Mouse (Mus musculus) frontal cortex, postnatal 10 days (tissue): Measurements from ENCODE around the gene Tmprss12.
"Not testable (repeated sequence)": the region's sequence is repeated elsewhere in the genome, so short reads cannot be mapped to it uniquely, and the experiment has no call there.

Experiments
- DNase-seq, 2 experiments: peaks; one replicate each; pipeline ENCODE4 v3.0.0; 2022; ENCODE audit warnings: low spot score in 2 of 2, mixed read lengths in 1 of 2

Tmprss12 gene

GRCm38 (mm10) chr15:100273791-100274308 is 6.8 kb upstream of the Tmprss12 start:
- DNase-seq, result not testable (repeated sequence)

DNA sequence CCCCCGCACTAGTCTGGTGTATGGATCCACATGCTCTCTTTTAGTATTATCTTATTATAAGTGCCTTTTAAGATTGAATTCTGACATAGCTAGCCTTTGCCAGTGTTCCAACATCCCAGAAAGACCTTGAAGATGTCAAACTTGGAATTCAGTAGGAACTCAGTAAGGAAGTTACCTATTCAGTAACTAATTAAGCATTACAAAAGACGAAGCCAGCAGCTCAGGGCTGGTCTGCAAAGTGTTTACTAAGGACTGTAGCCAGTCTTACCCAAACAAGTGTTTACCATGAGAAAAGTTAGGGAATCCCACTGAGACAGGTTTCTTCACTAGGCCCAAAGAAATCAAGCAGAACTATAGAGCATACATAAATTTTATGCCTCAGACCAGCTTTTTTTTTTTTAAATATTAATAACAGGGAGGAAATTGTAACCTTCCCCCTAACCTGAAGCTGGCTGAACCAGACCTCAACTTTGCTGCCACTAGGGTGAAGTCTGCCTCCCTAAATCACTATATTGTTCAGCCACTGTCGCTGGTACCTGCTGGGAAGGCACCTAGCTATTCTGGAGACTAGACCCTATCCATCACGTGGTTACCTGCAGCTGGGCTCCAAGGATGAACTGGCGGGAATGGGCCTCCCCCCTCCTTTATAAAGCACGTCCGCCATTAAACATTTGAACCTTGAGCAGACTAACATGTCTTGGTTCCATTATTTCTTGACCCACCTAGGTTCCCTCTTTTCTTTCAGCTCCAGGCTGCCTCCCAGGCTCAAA is 5.7 kb upstream of the Tmprss12 start:
- DNase-seq, result no peak

- DNase-seq, result no peak
Measured at GRCm38 (mm10) chr15:100276403-100276802, 4.2 kb upstream of the Tmprss12 start.

GRCm38 (mm10) chr15:100277586-100277985 is 3.1 kb upstream of the Tmprss12 start:
- DNase-seq, result no peak

GRCm38 (mm10) chr15:100288980-100289379 is 8.3 kb downstream of the Tmprss12 start:
- DNase-seq, result no peak

DNA sequence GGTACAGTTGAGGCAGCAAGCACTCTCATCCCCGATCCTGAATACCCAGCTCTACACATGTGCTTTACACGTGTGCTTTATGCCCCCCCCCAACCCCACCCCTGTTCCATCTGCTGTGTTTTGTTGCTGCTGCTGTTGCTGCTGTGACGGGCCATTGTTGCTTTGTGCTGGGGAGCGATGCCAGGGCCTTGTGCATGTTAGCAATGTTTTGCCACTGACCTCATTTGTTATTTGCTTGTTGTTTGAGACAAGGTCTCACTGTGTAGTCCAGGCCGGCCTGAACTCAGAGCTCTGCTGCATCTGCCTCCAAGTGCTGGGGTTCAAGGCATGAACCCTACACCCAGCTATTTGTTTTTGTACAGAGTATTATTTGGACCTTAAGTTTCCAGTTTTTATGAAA is 10.2 kb downstream of the Tmprss12 start:
- no peak for DNase-seq

DNA sequence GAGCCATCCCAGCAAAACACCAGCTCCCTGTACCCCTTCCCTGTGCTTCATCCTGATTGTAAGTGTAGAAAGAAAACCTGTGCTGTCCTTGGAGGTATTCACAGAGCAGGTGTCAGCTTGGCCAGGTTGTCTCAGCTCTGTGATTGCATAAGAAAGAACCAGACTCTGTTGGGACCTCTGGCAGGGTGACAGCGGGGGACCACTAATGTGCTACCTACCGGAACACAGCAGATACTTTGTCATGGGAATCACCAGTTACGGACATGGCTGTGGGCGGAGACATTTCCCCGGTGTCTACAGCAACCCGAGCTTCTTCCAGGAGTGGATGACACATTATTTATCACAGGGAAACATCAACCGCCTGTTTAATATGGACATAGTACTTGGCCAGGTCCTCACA is 11.7 kb downstream of the Tmprss12 start:
- no peak for DNase-seq

DNA sequence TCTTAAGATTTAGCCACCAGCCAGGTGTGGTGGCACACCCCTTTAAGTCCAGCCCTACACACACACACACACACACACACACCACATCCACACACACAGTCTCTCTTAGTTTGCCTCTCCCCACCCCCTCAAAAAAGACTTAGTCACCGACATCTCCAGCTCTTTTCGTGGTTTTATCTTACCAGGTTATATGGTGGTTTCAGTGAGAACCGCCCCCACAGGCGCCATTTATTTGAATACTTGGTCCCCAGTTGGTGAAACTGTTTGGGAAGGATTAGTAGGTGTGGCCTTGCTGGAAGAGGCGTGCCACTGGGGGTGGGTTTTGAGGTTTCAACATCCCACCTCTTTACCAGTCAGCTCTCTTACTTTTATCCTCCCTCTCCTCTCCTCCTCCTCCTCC is 17.2 kb downstream of the Tmprss12 start:
- DNase-seq, result no peak

GRCm38 (mm10) chr15:100300499-100300898 is 19.9 kb downstream of the Tmprss12 start:
- DNase-seq, result no peak

DNA sequence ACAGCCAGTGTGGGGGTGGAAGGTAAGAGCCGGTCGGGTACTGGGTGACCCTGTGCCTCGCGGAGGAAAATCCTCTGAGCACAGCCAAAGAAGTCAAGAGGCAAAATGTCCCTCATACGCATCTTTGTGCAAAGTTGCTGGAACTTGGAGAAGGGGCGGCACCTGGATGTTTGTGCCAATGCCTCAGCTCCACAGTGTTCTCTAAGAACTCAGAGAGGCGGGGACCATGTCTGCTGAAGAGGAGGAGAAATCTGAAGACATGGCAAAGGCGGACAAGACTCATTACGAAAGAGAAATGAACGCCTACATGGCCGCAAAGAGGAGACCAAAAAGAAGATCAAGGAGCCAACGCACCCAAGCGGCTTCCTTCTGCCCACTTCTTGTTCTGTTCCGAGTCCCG is 20.9 kb downstream of the Tmprss12 start:
- DNase-seq, result no peak

- no peak for DNase-seq
Measured at GRCm38 (mm10) chr15:100303428-100304018, 22.9 kb downstream of the Tmprss12 start.

DNA sequence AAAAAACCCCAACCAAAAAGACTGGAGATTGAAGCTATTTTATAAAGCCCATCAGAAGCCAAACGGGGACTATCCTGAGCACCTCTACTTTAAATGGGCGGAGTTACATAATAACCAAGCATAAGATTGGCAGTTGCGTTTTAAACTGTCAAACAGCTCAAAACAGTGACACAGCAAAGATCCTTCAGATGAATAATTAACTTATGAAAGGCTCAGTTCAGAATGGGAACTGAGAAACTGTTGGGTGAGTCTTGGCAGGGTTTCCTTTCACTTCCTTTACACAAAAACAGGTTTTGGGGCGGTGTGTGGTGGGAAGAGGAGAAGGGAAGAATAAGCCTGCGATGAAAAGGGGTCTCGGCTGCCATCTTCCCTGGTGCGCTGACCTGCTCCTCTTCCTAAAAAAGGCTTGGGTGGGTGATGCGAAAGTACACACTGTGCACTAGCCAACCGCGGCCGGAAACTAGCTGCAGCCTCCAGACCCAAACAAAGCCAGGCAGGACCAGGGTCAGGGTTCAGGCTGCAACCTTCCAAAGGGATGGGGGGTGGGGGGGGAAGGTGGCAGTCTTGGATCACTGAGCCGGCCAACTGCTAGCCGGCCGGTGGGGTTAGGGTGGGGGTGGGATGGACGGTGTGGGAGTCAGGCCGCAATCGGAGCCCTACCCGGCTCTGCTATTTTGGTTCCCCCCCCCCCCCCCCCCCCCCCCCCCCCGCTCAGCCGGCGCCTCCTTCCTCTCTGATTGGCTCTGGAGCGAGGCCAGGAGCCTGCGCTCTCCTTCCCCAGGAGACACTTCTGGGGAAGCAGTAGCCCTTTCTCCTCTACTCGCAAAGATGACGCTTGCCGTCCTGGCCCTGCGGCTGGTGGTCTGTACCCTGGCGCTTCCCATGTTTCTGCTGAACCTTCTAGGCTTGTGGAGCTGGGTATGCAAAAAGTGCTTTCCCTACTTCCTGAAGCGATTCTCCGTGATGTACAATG is 23.7 kb downstream of the Tmprss12 start, which contains the start of gene Mettl7a1:
TSS of gene Mettl7a1 (plus strand) at position 122 of the 973 bp plus-strand sequence.
- DNase-seq, result peak; percentile 62 to 83

DNA sequence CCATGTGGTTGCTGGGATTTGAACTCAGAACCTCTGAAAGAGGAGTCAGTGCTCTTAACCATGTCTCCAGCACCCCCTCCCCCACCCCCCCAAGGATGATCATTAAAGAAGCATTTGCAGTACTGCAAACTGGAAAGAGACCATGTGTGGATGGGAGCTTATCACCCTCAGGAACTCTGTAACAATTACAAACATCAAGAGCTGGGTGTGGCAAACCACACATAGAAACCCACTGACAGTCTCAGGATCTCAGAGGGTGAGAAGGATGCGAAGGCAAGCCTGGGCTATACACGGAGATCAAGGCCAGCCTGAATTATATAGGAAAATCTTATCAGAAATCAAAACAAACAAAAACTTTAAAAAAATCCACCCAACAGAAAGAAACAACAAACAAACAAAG is 25.6 kb downstream of the Tmprss12 start:
- DNase-seq, result no peak

- not testable (repeated sequence) for DNase-seq
Measured at GRCm38 (mm10) chr15:100307438-100308096, 26.9 kb downstream of the Tmprss12 start.

DNA sequence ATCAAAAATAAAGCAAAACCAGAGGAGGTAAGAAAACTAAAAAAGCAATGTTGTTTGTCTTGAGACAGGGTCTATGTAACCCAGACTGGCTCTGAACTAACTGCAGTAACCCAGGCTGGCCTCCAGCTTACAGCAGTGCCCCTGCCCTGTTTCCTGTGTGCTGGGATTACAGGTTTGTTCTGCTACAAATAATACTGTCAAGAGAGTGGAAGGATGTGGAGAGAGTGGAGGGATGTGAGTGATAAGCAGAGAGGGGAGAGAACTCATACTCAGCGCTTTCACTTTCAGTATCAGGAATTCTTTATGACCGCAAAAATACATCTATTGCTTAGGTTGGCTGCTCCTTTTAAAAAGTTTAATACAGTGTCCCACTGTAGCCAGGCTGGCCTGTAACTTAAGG is 31.7 kb downstream of the Tmprss12 start:
- DNase-seq, result no peak

DNA sequence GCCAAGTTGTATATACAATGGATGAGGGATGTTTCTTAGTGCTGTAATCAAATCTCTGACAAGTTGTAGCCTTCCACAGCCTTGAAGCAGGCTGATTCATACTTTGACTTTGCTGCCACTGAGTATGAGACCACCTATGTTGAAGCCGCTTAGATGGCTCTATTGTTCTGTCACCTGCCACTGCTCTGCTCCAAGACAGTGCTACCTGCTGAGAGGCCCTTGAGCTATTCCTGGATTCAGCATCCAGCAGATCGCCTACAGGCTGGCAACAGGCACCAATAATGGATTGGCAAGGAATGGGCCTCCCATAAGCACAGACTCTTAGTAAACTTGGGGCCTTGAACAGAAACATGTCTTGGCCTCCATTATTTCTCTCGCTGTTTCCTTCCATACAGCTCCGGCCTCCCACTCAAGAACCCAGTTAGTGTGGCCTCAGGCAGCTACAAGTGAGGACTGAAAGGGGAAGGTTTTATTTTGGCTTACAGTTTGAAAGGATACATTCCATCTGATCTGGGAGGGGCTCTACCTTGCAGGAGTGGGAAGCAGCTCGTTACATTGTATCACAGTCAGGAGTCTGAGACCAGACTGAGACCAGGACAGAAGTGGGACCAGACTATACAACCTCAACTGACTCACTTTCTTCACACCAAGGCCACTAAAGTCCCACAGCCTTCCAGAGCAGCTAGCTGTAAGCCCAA is 34.0 kb downstream of the Tmprss12 start:
- no peak for DNase-seq

DNA sequence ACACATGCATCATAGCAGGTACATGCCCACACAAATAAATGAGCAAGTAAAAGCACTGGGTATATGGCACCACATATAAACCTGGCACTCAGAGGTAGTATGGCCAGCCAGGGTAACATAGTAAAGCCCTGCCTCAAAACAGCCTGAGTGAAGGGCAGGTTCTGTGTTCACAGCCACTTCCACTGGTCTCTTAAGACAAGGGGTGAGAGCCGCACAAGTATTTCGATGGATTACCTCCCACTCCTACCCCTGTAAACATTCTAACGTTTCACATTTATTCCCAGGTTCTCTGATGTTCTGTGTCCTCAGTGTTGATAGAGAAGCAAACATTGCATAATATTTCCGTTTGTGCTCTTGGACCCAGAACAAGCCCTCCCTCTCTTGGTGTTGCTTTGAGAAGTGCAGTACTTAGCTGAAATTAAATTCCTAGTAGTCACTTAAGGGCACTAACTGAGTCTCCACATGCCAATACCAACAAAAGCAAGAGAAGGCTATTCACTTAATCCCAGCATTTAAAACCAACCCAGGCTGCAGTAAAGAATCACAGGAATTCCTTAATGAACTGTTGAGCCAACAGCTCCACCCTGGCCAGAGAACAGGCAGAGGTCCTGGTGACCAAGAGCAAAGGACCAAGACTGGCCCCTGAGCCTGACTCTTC is 37.5 kb downstream of the Tmprss12 start:
- DNase-seq, result not testable (repeated sequence)

DNA sequence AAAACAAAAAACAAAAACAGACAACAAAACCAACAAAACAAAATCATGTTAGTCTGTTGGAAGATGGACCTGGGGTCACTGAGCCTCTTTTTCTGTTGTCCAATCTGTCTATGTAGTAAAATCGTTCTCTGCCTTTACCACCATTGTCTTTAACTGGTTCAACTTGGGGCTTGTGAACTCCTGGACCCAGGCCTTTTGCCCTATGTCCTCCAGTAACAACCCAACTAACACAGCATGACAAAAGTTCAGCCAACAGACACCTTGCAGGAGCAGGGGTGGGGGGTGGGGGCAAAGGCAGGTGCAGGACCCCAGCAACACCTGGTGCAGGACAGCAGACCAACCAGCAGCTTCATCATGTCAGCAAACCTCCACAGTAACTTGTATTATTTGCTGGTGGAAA is 39.2 kb downstream of the Tmprss12 start:
- DNase-seq, result no peak

GRCm38 (mm10) chr15:100320295-100320905 is 39.8 kb downstream of the Tmprss12 start:
- no peak for DNase-seq

- no peak for DNase-seq
Measured at GRCm38 (mm10) chr15:100321134-100321533, 40.5 kb downstream of the Tmprss12 start.
